Mouse (Mus musculus): ENCODE data around the gene Trappc12.
"Not testable (repeated sequence)": the region's sequence is repeated elsewhere in the genome, so short reads cannot be mapped to it uniquely, and the experiment has no call there.

Trappc12 gene

GRCm38 (mm10) chr12:28733520-28734245 is 16.6 kb downstream of the Trappc12 start:
- DNase-seq (ENCODE audit: extremely low read depth, low read depth, low spot score) = not testable (repeated sequence)

DNA sequence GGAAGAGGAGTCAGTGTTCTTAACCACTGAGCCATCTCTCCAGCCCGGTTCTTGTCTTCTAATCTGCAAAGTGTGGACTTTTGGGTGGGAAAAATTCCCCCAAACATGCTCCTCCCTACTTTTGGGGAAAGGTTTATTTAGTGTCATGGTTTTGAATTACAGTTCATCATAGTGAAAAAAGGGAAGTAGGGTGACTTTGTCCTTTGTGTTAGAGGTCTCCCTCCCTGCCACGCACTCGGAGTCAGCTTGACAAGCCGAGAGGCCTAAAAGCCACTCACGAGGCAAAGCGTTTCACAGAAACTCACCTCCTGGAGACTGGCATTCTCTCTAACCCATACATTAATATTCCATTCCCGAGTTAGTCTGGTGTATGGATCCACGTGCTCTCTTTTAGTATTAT is 17.6 kb downstream of the Trappc12 start:
- DNase-seq (ENCODE audit: extremely low read depth, low read depth, low spot score) = no peak

DNA sequence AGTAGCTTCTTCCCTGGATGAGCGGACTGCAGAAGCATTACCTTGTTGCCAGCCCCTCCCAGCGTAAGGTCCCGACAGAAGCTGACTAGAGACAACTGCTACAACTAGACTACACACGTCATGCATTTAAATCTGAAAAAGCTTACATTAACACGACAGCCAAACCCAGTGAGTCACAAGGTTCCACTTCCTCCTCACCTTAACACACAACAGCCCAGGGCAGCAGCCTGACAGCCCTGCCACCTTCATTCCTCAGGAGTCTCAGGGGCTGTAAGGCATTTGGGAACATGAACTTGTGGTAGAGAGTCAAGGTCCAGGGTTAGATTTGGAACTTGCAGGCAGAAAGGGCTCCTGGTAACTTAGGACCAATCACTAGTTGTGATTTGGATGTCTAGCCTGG is 23.2 kb downstream of the Trappc12 start:
- DNase-seq (ENCODE audit: extremely low read depth, low read depth, low spot score) = no peak

GRCm38 (mm10) chr12:28726204-28726603 is 24.1 kb downstream of the Trappc12 start:
- DNase-seq (ENCODE audit: extremely low read depth, low read depth, low spot score) = no peak

- no peak for DNase-seq (ENCODE audit: extremely low read depth, low read depth, low spot score)
Observed at GRCm38 (mm10) chr12:28724366-28724765, 25.9 kb downstream of the Trappc12 start.

DNA sequence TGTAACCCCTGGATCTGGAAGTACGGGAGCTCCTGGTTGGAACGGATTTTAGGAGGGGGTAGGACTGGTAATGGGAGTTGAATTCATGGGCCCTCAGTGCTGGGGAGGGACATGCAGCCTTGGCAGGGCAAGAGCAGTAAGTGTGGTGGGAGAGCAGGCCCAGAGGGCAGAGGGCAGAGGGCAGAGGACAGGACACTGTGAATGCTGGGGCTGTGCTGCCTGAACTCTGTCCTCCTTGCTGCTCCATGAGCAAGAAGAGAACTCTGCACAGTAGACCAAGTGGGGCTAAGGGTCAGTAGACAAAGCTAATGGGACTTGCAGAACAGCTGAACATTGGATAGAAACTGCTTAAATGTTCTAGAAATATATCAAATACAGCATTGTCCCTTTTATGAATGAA is 32.2 kb downstream of the Trappc12 start:
- no peak for DNase-seq (ENCODE audit: extremely low read depth, low read depth, low spot score)

- no peak for DNase-seq (ENCODE audit: extremely low read depth, low read depth, low spot score)
Observed at GRCm38 (mm10) chr12:28717066-28717465, 33.2 kb downstream of the Trappc12 start.

GRCm38 (mm10) chr12:28714822-28715632 is 35.2 kb downstream of the Trappc12 start:
- DNase-seq (ENCODE audit: extremely low read depth, low read depth, low spot score) = no peak

GRCm38 (mm10) chr12:28710566-28711185 is 39.6 kb downstream of the Trappc12 start:
- DNase-seq (ENCODE audit: extremely low read depth, low read depth, low spot score) = no peak

DNA sequence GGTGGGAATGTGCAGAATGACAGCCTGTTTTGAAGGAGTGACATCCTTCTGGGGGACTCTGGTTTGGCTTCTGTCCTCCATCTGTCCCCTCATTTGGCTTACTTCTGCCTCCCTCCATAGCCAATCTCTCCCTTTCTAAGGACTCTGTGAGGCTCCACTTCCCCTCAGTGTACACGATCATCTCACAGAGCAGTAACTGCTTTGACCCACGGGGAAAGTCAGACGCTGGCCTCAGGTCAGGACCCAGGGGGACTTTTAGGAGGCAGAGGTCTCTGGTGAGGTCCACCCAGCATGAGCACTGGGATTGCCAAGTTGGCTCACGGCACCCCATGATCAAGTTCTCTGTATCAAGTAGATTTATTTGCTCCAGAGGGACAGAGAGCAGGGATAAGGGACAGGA is 42.1 kb downstream of the Trappc12 start:
- DNase-seq (ENCODE audit: extremely low read depth, low read depth, low spot score) = no peak

DNA sequence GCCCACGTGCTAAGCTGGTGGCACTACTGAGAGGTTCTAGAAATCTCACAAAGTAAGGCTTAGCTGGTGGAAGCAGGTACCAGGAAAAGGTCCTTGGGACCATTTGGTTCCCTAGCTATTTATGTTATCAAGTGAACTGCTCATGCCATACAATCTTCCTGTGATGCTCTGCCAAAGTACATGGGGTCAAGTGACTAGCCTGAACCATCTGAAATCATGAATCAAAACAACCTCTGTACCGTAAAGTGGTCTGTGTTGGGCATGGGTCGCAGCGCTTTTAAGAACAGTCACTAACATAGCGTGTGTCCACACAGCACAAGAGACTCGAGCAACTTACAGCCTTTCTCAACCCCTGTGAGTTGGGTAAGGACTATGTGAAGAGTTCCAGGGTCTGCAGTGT is 45.1 kb downstream of the Trappc12 start:
- DNase-seq (ENCODE audit: extremely low read depth, low read depth, low spot score) = no peak

- DNase-seq (ENCODE audit: extremely low read depth, low read depth, low spot score) = no peak
Observed at GRCm38 (mm10) chr12:28704381-28704780, 45.9 kb downstream of the Trappc12 start.

DNA sequence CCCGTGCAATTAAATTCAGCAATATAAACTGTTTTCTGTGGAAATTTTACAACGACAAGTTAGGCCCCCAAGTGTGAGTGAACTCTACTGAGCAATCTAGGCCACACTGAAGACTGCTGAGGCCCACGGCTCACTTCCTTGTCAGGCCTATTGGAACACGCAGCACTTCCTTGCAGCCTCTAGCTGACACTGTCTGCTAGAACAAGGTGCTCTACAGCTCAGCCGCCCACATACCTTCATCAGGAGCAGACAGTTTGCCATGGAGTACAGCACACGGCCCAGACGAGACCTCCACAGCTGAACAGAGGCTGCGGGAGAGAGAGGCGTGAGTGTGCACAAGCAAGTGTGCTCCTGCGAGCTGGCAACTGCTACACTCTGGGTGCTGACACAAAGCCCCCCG is 49.0 kb downstream of the Trappc12 start:
- no peak for DNase-seq (ENCODE audit: extremely low read depth, low read depth, low spot score)

- no peak for DNase-seq (ENCODE audit: extremely low read depth, low read depth, low spot score)
Observed at GRCm38 (mm10) chr12:28700561-28701025, 49.7 kb downstream of the Trappc12 start.

- DNase-seq (ENCODE audit: extremely low read depth, low read depth, low spot score) = no peak
Observed at GRCm38 (mm10) chr12:28700101-28700511, 50.2 kb downstream of the Trappc12 start.

DNA sequence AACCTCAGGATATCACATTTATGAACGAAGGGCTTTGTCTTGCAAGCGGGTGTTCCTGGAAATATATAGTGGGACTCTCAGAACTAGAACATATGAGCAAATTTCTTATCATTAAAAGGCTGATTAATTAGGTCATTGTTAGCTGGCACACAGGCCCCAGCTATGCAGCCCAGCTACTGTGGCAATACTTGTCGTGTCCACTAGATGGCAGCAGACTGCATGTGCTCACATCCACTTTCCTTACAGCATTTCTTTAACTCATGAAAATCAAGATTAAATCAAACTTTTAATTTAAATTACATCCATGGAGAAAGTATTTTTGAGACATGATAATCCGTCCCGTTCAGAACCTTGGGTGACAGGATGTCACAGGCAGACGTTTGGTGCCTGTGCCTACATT is 50.6 kb downstream of the Trappc12 start:
- no peak for DNase-seq (ENCODE audit: extremely low read depth, low read depth, low spot score)

- DNase-seq (ENCODE audit: extremely low read depth, low read depth, low spot score) = no peak
Observed at GRCm38 (mm10) chr12:28699086-28699485, 51.2 kb downstream of the Trappc12 start.

DNA sequence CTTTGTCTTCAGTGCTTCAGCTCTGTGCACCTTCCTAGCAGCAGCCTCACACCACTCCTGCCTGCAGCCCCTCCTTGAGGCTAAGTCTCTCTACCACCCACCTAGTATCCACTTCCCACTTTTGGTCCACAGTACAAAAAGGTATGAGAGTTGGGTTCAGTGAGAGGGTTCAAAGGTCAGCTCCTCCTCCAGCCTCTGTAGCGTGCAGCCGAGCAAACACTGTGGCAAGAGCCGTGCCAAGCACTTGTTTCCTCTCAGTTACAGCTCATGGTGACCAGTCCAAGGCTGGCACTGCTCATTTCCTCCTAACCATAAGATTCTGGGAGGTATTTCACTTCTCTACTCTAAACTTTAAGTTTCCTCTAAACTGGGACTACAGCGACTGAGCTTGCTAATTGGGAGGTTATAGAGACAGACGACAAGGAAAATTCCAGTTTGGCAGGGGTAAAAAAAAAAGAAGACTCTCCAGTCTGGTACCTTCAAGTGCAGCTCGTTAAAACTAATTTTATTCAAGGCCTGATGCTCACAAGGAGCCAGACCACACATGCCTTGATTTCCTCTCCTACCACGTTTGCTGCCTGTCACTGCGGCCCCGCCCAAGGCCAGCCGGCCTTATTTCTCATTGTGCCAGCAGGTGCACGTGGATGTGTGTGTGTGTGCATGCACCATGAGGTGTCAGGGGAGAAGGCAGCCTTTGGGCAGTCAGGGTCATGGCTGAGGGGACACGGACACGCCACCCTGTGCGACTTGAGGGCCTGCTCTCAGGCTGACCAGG is 52.3 kb downstream of the Trappc12 start:
- DNase-seq (ENCODE audit: extremely low read depth, low read depth, low spot score) = no peak

GRCm38 (mm10) chr12:28694776-28695175 is 55.5 kb downstream of the Trappc12 start:
- no peak for DNase-seq (ENCODE audit: extremely low read depth, low read depth, low spot score)

GRCm38 (mm10) chr12:28694231-28694630 is 56.0 kb downstream of the Trappc12 start:
- no peak for DNase-seq (ENCODE audit: extremely low read depth, low read depth, low spot score)

DNA sequence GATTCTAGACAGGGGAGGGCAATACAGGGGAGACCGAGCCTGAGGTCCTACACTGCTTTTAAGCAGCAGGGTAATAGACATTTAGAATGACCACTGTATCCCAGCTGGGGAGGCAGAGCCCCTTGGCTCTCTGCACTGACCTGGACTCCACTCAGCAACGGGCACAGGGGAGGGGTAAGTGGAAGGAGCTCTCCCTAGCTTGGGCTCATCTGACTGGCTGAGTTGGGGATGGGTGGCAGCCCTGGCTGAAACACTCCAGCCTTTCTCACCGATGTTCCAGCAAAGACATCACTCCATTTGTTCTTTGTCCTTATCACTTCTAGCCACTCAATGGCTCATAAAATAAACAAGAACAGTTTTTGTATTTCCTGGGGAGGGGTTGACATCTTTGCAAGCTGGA is 56.5 kb downstream of the Trappc12 start:
- DNase-seq (ENCODE audit: extremely low read depth, low read depth, low spot score) = no peak

Measured in fat pad, adult 2 months (tissue).